Mouse (Mus musculus): ENCODE results near the gene Asah2. TPM values are rescaled to one million over a fixed set of nuclear protein-coding genes. Genes with fewer than 3 reads are reported as not detected.

Gene Asah2
- polyA plus RNA-seq (2014; fragmentation: Nextera tagmentation; extraction: Ambion mirVana), result 0.35 and 0.71 TPM in 2 replicates

- peak within 1 kb of the TSS; percentile 69 for H3K9ac ChIP-seq (replicated peaks; ENCODE audit: low read length)
- H3K4me2 ChIP-seq (ENCODE audit: low read length), result peak within 1 kb of the TSS; percentile 68
- under 1% methylated on average over 28 of the region's 28 CpGs for WGBS
- DNase-seq, result peak; percentile 83
- ATAC-seq (ENCODE audit: low FRiP score, low TSS enrichment), result peak; percentile 93
- no peaks in the 10 kb centered on the region for H3K27me3 ChIP-seq (ENCODE audit: control insufficient read depth, insufficient read depth, low read length)
- H3K9me3 ChIP-seq (ENCODE audit: control insufficient read depth, low read length), result no peaks in the 10 kb centered on the region
- H3K36me3 ChIP-seq (ENCODE audit: control insufficient read depth, insufficient read depth, low read length), result no peaks in the 10 kb centered on the region
- H3K4me1 ChIP-seq (ENCODE audit: control insufficient read depth, insufficient read depth, low read length), result no peaks in the 10 kb centered on the region
- H3K4me3 ChIP-seq (replicated peaks; ENCODE audit: low read depth, low read length), result peak within 1 kb of the TSS; percentile 48
- peak within 1 kb of the TSS; percentile 67; the same call in 1 of the 2 replicates for H3K27ac ChIP-seq (replicated peaks; ENCODE audit: low read depth, low read length)
Observed at GRCm38 (mm10) chr19:32107771-32108306, at the start of gene Asah2. Asah2 (minus strand) TSS chr19:32108211.

GRCm38 (mm10) chr19:32157045-32157444 lies 49.0 kb upstream of the Asah2 start:
- Histone ChIP-seq H3K4me1 (ENCODE audit: control insufficient read depth, insufficient read depth, low read length) (no peaks in the 10 kb centered on the region), H3K4me3 (replicated peaks; ENCODE audit: low read depth, low read length) (no peak overlapping the region), H3K27ac (replicated peaks; ENCODE audit: low read depth, low read length) (no peak overlapping the region), H3K27me3 (ENCODE audit: control insufficient read depth, insufficient read depth, low read length) (no peaks in the 10 kb centered on the region), H3K9ac (replicated peaks; ENCODE audit: low read length) (no peak overlapping the region), H3K36me3 (ENCODE audit: control insufficient read depth, insufficient read depth, low read length) (no peaks in the 10 kb centered on the region), H3K9me3 (ENCODE audit: control insufficient read depth, low read length) (no peaks in the 10 kb centered on the region), H3K4me2 (ENCODE audit: low read length) (no peak overlapping the region)
- ATAC-seq (ENCODE audit: low FRiP score, low TSS enrichment), result no peak
- WGBS, result 89% methylated on average over 6 of the region's 6 CpGs
- DNase-seq, result no peak

GRCm38 (mm10) chr19:32152529-32152928 lies 44.5 kb upstream of the Asah2 start:
- DNase-seq (no peak), ATAC-seq (ENCODE audit: low FRiP score, low TSS enrichment) (no peak)
- Histone ChIP-seq H3K9me3 (ENCODE audit: control insufficient read depth, low read length) (no peaks in the 10 kb centered on the region), H3K27me3 (ENCODE audit: control insufficient read depth, insufficient read depth, low read length) (no peaks in the 10 kb centered on the region), H3K36me3 (ENCODE audit: control insufficient read depth, insufficient read depth, low read length) (no peaks in the 10 kb centered on the region), H3K4me3 (replicated peaks; ENCODE audit: low read depth, low read length) (no peak overlapping the region), H3K27ac (replicated peaks; ENCODE audit: low read depth, low read length) (no peak overlapping the region), H3K4me1 (ENCODE audit: control insufficient read depth, insufficient read depth, low read length) (no peaks in the 10 kb centered on the region), H3K4me2 (ENCODE audit: low read length) (no peak overlapping the region), H3K9ac (replicated peaks; ENCODE audit: low read length) (no peak overlapping the region)
- WGBS, result 81% methylated on average over 6 of the region's 6 CpGs

GRCm38 (mm10) chr19:32148710-32149109 lies 40.7 kb upstream of the Asah2 start:
- ATAC-seq (ENCODE audit: low FRiP score, low TSS enrichment) (no peak), DNase-seq (no peak)
- Histone ChIP-seq H3K36me3 (ENCODE audit: control insufficient read depth, insufficient read depth, low read length) (no peaks in the 10 kb centered on the region), H3K4me3 (replicated peaks; ENCODE audit: low read depth, low read length) (no peak overlapping the region), H3K4me1 (ENCODE audit: control insufficient read depth, insufficient read depth, low read length) (no peaks in the 10 kb centered on the region), H3K27me3 (ENCODE audit: control insufficient read depth, insufficient read depth, low read length) (no peaks in the 10 kb centered on the region), H3K4me2 (ENCODE audit: low read length) (no peak overlapping the region), H3K9ac (replicated peaks; ENCODE audit: low read length) (no peak overlapping the region), H3K9me3 (ENCODE audit: control insufficient read depth, low read length) (no peaks in the 10 kb centered on the region), H3K27ac (replicated peaks; ENCODE audit: low read depth, low read length) (no peak overlapping the region)
- WGBS, result 91% methylated on average over 5 of the region's 5 CpGs

GRCm38 (mm10) chr19:32142383-32142782 lies 34.4 kb upstream of the Asah2 start:
- 87% methylated on average over 6 of the region's 6 CpGs for WGBS
- no peaks in the 10 kb centered on the region for H3K4me1 ChIP-seq (ENCODE audit: control insufficient read depth, insufficient read depth, low read length)

GRCm38 (mm10) chr19:32138361-32139088 lies 30.5 kb upstream of the Asah2 start:
- H3K4me2 ChIP-seq (ENCODE audit: low read length), result no peak overlapping the region
- H3K9ac ChIP-seq (replicated peaks; ENCODE audit: low read length), result no peak overlapping the region
- 87% methylated on average over 14 of the region's 14 CpGs for WGBS
- no peaks in the 10 kb centered on the region for H3K4me1 ChIP-seq (ENCODE audit: control insufficient read depth, insufficient read depth, low read length)
- H3K27ac ChIP-seq (replicated peaks; ENCODE audit: low read depth, low read length), result no peak overlapping the region
- no peaks in the 10 kb centered on the region for H3K36me3 ChIP-seq (ENCODE audit: control insufficient read depth, insufficient read depth, low read length)
- DNase-seq (no peak), ATAC-seq (ENCODE audit: low FRiP score, low TSS enrichment) (no peak)
- no peaks in the 10 kb centered on the region for H3K9me3 ChIP-seq (ENCODE audit: control insufficient read depth, low read length)
- no peak overlapping the region for H3K4me3 ChIP-seq (replicated peaks; ENCODE audit: low read depth, low read length)
- no peaks in the 10 kb centered on the region for H3K27me3 ChIP-seq (ENCODE audit: control insufficient read depth, insufficient read depth, low read length)

More at GRCm38 (mm10) chr19:32142383-32142782, 34.4 kb upstream of the Asah2 start:
- H3K9me3 ChIP-seq (ENCODE audit: control insufficient read depth, low read length), result no peaks in the 10 kb centered on the region
- ATAC-seq (ENCODE audit: low FRiP score, low TSS enrichment) (no peak), DNase-seq (no peak)
- no peaks in the 10 kb centered on the region for H3K36me3 ChIP-seq (ENCODE audit: control insufficient read depth, insufficient read depth, low read length)
- no peak overlapping the region for H3K27ac ChIP-seq (replicated peaks; ENCODE audit: low read depth, low read length)
- H3K4me2 ChIP-seq (ENCODE audit: low read length), result no peak overlapping the region
- H3K9ac ChIP-seq (replicated peaks; ENCODE audit: low read length), result no peak overlapping the region
- H3K4me3 ChIP-seq (replicated peaks; ENCODE audit: low read depth, low read length), result no peak overlapping the region
- no peaks in the 10 kb centered on the region for H3K27me3 ChIP-seq (ENCODE audit: control insufficient read depth, insufficient read depth, low read length)

GRCm38 (mm10) chr19:32137904-32138303 lies 29.9 kb upstream of the Asah2 start:
- no peak overlapping the region for H3K27ac ChIP-seq (replicated peaks; ENCODE audit: low read depth, low read length)
- no peaks in the 10 kb centered on the region for H3K27me3 ChIP-seq (ENCODE audit: control insufficient read depth, insufficient read depth, low read length)
- no peak overlapping the region for H3K4me2 ChIP-seq (ENCODE audit: low read length)
- WGBS, result 78% methylated on average over 5 of the region's 5 CpGs
- no peak overlapping the region for H3K9ac ChIP-seq (replicated peaks; ENCODE audit: low read length)
- no peaks in the 10 kb centered on the region for H3K36me3 ChIP-seq (ENCODE audit: control insufficient read depth, insufficient read depth, low read length)
- no peaks in the 10 kb centered on the region for H3K9me3 ChIP-seq (ENCODE audit: control insufficient read depth, low read length)
- no peaks in the 10 kb centered on the region for H3K4me1 ChIP-seq (ENCODE audit: control insufficient read depth, insufficient read depth, low read length)
- DNase-seq (no peak), ATAC-seq (ENCODE audit: low FRiP score, low TSS enrichment) (no peak)
- no peak overlapping the region for H3K4me3 ChIP-seq (replicated peaks; ENCODE audit: low read depth, low read length)

- no peak overlapping the region for H3K4me2 ChIP-seq (ENCODE audit: low read length)
- H3K9ac ChIP-seq (replicated peaks; ENCODE audit: low read length), result no peak overlapping the region
- no peaks in the 10 kb centered on the region for H3K27me3 ChIP-seq (ENCODE audit: control insufficient read depth, insufficient read depth, low read length)
- H3K4me3 ChIP-seq (replicated peaks; ENCODE audit: low read depth, low read length), result no peak overlapping the region
- peak; percentile 27 for DNase-seq
- no peaks in the 10 kb centered on the region for H3K36me3 ChIP-seq (ENCODE audit: control insufficient read depth, insufficient read depth, low read length)
- no peak for ATAC-seq (ENCODE audit: low FRiP score, low TSS enrichment)
- no peak overlapping the region for H3K27ac ChIP-seq (replicated peaks; ENCODE audit: low read depth, low read length)
- H3K4me1 ChIP-seq (ENCODE audit: control insufficient read depth, insufficient read depth, low read length), result no peaks in the 10 kb centered on the region
- no peaks in the 10 kb centered on the region for H3K9me3 ChIP-seq (ENCODE audit: control insufficient read depth, low read length)
- WGBS, result 38% methylated on average over 4 of the region's 4 CpGs
Observed at GRCm38 (mm10) chr19:32136888-32137625, 29.0 kb upstream of the Asah2 start.

Data from midbrain, embryonic 14.5 days (tissue).